Mouse (Mus musculus) thymus, postnatal 10 days (tissue): Measurements from ENCODE around the gene Plin5.
"Not testable (repeated sequence)": the region's sequence is repeated elsewhere in the genome, so short reads cannot be mapped to it uniquely, and the experiment has no call there.

Experiments
- DNase-seq, 2 experiments: peaks; one replicate each; pipeline ENCODE4 v3.0.0; 2021; ENCODE audit warnings: low spot score in 2 of 2

The Plin5 gene

GRCm38 (mm10) chr17:56074097-56074826 is 43.1 kb downstream of the Plin5 start:
- DNase-seq: peak; percentile 6 to 77

- DNase-seq: no peak
Measured at GRCm38 (mm10) chr17:56072243-56072642, 45.2 kb downstream of the Plin5 start.

- no peak for DNase-seq
Measured at GRCm38 (mm10) chr17:56071126-56071525, 46.3 kb downstream of the Plin5 start.

GRCm38 (mm10) chr17:56069066-56069465 is 48.3 kb downstream of the Plin5 start:
- DNase-seq: no peak

DNA sequence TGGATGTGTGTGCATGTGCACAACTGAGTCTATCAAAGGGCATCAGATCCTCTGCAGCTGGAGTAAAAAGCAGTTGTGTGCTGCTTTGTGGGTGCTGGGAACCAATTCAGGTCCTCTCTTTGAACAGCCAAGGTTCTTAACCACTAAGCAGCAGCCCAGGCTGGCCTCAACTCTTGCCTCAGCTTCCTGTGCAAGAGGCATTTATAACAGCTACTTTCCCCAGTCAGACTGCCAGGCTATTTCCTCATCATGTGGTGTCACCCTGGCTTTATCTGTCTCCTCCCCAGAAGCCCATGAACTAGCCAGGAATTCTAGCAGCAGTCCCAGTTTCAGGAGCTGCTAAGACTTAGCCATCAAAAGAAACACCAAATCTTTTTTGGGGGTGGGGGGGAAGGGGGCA is 50.9 kb downstream of the Plin5 start:
- no peak for DNase-seq

DNA sequence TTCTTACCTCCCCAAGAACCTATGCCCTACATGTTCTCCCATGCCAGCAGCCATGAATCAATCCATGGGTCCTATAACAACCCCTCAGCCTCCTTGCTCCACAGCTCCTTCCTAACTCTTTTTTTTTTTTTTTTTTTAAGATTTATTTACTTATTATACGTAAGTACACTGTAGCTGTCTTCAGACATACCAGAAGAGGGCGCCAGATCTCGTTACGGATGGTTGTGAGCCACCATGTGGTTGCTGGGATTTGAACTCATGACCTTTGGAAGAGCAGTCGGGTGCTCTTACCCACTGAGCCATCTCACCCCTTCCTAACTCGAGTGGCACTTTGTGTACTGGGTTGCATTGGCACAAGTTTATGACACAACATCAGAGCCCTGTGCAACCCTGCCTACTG is 51.7 kb downstream of the Plin5 start:
- DNase-seq: not testable (repeated sequence)

GRCm38 (mm10) chr17:56062081-56062480 is 55.3 kb downstream of the Plin5 start:
- no peak for DNase-seq
